Mouse (Mus musculus) megakaryocyte, embryonic 14.5 days (primary cell): ENCODE data around the gene Ubp1.

Source experiments
- FLI1 ChIP-seq: IDR thresholded peaks from 2 replicates; pipeline ENCODE4 v1.6.1; 2012; ENCODE audit warnings: low read length, inconsistent platforms, mixed read lengths
- GATA1 ChIP-seq: IDR thresholded peaks from 3 replicates; pipeline ENCODE4 v1.6.1; 2012; ENCODE audit warnings: mixed read lengths, low read length, inconsistent platforms, borderline replicate concordance

GRCm38 (mm10) chr9:113979356-113979755 is 48.6 kb downstream of the Ubp1 start:
- no peak for TF ChIP-seq GATA1
- TF ChIP-seq FLI1 = no peak
